Mouse (Mus musculus) naive thymus-derived CD4-positive, alpha-beta T cell, adult 5 months (primary cell): ENCODE measurements around the gene Tdpoz2. TPM values are rescaled to one million over a fixed set of nuclear protein-coding genes. Genes with fewer than 3 reads are reported as not detected.

ENCODE experiments used
- polyA plus RNA-seq: library from polyadenylated mRNA; unstranded; fragments of 100-300 nt; shearing (Covaris generic); gene quantifications from one replicate; pipeline ENCODE4 v1.2.1, GENCODE M21; 2017

The Tdpoz2 gene
- not detected for polyA plus RNA-seq

DNA sequence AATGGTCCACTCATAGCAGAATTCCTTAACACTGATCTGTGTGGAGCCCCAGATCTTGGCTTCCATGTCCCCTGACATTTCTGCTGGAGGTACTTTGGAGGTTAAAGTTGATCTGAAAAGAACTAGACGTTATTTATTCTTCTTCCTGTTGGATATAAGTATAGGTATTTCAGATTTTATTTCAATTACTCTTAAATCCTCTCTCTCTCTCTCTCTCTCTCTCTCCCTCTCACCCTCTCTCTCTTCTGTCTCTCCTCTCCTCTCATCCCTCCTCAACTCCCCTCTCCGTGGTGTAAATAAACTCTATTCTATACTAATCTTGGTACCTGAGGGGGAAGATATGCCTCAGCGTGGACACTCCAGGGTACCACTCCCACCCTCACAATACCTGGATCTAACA, at the start of gene Tdpoz2:
Gene Tdpoz2, minus strand, starts transcription at position 101 of the 400 bp plus-strand sequence.

DNA sequence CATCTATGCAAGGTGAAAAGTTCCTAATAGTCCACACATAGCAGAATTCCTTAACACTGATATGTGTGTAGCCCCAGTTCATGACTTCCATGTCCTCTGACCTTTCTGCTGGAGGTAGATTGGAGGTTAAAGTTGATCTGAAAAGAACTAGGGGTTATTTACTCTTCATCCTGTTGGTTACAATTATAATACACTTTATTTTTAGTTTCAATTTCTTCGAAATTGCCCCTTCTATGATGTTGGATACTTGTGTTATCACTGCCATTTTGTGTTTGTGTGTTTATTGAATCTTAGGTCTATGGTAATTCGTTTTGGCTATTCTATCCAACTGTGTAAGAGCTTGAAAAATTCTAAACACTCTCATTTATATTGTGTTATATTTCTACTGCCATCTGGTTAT, 40.5 kb upstream of the Tdpoz2 start, which contains the start of gene Gm37596:
Gene Gm37596, minus strand, starts transcription at position 101 of the 400 bp plus-strand sequence.

DNA sequence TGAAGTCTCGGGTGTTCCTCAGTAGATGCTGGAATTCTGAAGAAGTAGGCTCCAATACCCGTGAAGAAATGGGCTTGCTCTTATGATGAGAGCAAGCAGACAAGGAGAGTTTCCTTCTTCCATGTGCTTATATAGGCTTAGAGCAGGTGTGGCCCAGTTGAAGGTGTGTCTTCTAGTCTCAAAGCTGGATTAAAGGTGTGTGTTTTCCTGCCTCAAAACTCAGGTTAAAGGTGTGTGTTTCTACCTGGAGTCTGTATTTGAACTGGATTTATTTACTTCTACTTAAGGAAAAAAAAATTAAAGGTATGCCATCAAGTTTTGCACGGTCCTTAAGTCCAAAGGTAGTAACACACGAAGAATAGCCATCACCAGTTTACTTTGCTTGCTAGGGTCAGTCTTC, 23.7 kb upstream of the Tdpoz2 start, which contains the start of gene Tdpoz1:
Gene Tdpoz1, minus strand, starts transcription at position 101 of the 400 bp plus-strand sequence.

Other genes with a start within 250 kb of the Tdpoz2 start
- gene Tchh, start 210.4 kb downstream of the Tdpoz2 start, polyA plus RNA-seq = not detected
- not detected for gene Tchhl1, start 183.9 kb downstream of the Tdpoz2 start, polyA plus RNA-seq
- gene S100a11, start 132.2 kb downstream of the Tdpoz2 start, polyA plus RNA-seq = 133 TPM
- 213 TPM for gene S100a10, start 97.6 kb downstream of the Tdpoz2 start, polyA plus RNA-seq
- not detected for gene Tdpoz1, start 23.6 kb upstream of the Tdpoz2 start, polyA plus RNA-seq
- not detected for gene Gm37596, start 40.4 kb upstream of the Tdpoz2 start, polyA plus RNA-seq
- gene Gm5773, start 120.3 kb upstream of the Tdpoz2 start, polyA plus RNA-seq = not detected
- not detected for gene Tdpoz4, start 143.7 kb upstream of the Tdpoz2 start, polyA plus RNA-seq
- gene Tdpoz3, start 173.3 kb upstream of the Tdpoz2 start, polyA plus RNA-seq = not detected